Mouse (Mus musculus) midbrain, embryonic 15.5 days (tissue): ENCODE data around the gene Smtnl2. TPM values are rescaled to one million over a fixed set of nuclear protein-coding genes. Genes with fewer than 3 reads are reported as not detected.

Source experiments
- ATAC-seq: fragments of 200-750 bp; cut with Nextera tagmentation; replicated peaks from 2 replicates; pipeline ENCODE4 v1.8.0; 2017; ENCODE audit warnings: moderate TSS enrichment
- H3K27ac ChIP-seq: fragments of 300-500 bp; sonication (generic); 2 replicates; pipeline ENCODE4 v1.5.1; 2015; ENCODE audit warnings: mild to moderate bottlenecking, inconsistent platforms
- H3K27me3 ChIP-seq: fragments of 300-500 bp; sonication (generic); replicated peaks from 2 replicates; pipeline ENCODE4 v1.6.1; 2015; ENCODE audit warnings: inconsistent platforms
- H3K36me3 ChIP-seq: fragments of 300-500 bp; sonication (generic); replicated peaks from 2 replicates; pipeline ENCODE4 v1.6.1; 2015; ENCODE audit warnings: inconsistent platforms
- H3K4me1 ChIP-seq: fragments of 300-500 bp; sonication (generic); 2 replicates; pipeline ENCODE4 v1.6.1; 2015; ENCODE audit warnings: inconsistent platforms
- H3K4me2 ChIP-seq: fragments of 300-500 bp; sonication (generic); 2 replicates; pipeline ENCODE4 v1.6.1; 2015; ENCODE audit warnings: inconsistent platforms, mild to moderate bottlenecking, moderate library complexity
- H3K4me3 ChIP-seq: fragments of 300-500 bp; sonication (generic); 2 replicates; pipeline ENCODE4 v1.5.1; 2015; ENCODE audit warnings: mild to moderate bottlenecking, inconsistent platforms
- H3K9ac ChIP-seq: fragments of 300-500 bp; sonication (generic); 2 replicates; pipeline ENCODE4 v1.6.1; 2015; ENCODE audit warnings: mild to moderate bottlenecking, inconsistent platforms
- H3K9me3 ChIP-seq: fragments of 300-500 bp; sonication (generic); 2 replicates; pipeline ENCODE4 v1.6.1; 2016; ENCODE audit warnings: inconsistent platforms
- WGBS: fragments of 180-500 bp; shearing (Covaris S2); methylation state at CpG from one replicate; pipeline ENCODE4 v1.1.7; 2015; ENCODE audit warnings: mixed read lengths; 5-methylcytosine and 5-hydroxymethylcytosine counted together
- microRNA-seq: library from miRNA; unstranded; fragments of <30 nt; microRNA quantifications from one replicate; pipeline ENCODE4, GENCODE M21; 2016
- polyA plus RNA-seq: library from polyadenylated mRNA; unstranded; fragments of >200 nt; fragmentation: Nextera tagmentation; extraction: Ambion mirVana; gene quantifications from 2 replicates; pipeline ENCODE4 v1.2.1, GENCODE M21; 2015

Smtnl2 gene
- polyA plus RNA-seq, 1 experiment from 2014 or later: 9.3 TPM

- Histone ChIP-seq H3K36me3 (no peaks in the 10 kb centered on the region), H3K9me3 (no peaks in the 10 kb centered on the region), H3K9ac (no peak overlapping the region), H3K4me3 (no peak overlapping the region), H3K27me3 (no peaks in the 10 kb centered on the region), H3K4me1 (peaks cover 8% of the 10 kb centered on the region; the same call in 1 of the 2 replicates), H3K27ac (no peak overlapping the region), H3K4me2 (peak overlapping the region; percentile 28; the same call in 1 of the 2 replicates)
- 11% methylated on average over 7 of the region's 7 CpGs for whole genome bisulfite sequencing
- peak; percentile 85 for ATAC-seq
Observed at GRCm38 (mm10) chr11:72342549-72343237, 68.8 kb downstream of the Smtnl2 start.

GRCm38 (mm10) chr11:72339716-72340115 is 71.8 kb downstream of the Smtnl2 start:
- no peaks in the 10 kb centered on the region for H3K9me3 ChIP-seq
- ATAC-seq: no peak
- no peaks in the 10 kb centered on the region for H3K36me3 ChIP-seq
- H3K4me3 ChIP-seq: no peak overlapping the region
- H3K9ac ChIP-seq: no peak overlapping the region
- no peak overlapping the region for H3K27ac ChIP-seq
- no peaks in the 10 kb centered on the region for H3K27me3 ChIP-seq
- WGBS: 74% methylated on average over 4 of the region's 4 CpGs
- H3K4me1 ChIP-seq: peaks cover 8% of the 10 kb centered on the region; the same call in 1 of the 2 replicates
- H3K4me2 ChIP-seq: no peak overlapping the region

Small RNA genes lying within 50 kb of the gene (microRNA-seq; reads per million reads assigned to microRNA genes)
- gene Mir6338: not detected

Other genes starting within 250 kb of the Smtnl2 start
- gene Gm43951, start 204.9 kb downstream of the Smtnl2 start, polyA plus RNA-seq: 1.8 and 1.9 TPM in 2 replicates
- 24.0 and 26.0 TPM in 2 replicates for gene 4933427D14Rik, start 204.3 kb downstream of the Smtnl2 start, polyA plus RNA-seq
- gene Txndc17, start 204.2 kb downstream of the Smtnl2 start, polyA plus RNA-seq: 141 and 145 TPM in 2 replicates
- 53.5 and 57.1 TPM in 2 replicates for gene Med31, start 196.1 kb downstream of the Smtnl2 start, polyA plus RNA-seq
- gene Slc13a5, start 144.5 kb downstream of the Smtnl2 start, polyA plus RNA-seq: 1.4 and 2.8 TPM in 2 replicates
- gene Xaf1, start 110.1 kb downstream of the Smtnl2 start, polyA plus RNA-seq: 2.0 and 2.1 TPM in 2 replicates
- gene Fbxo39, start 97.3 kb downstream of the Smtnl2 start, polyA plus RNA-seq: not detected in 2 replicates
- gene Tekt1, start 49.3 kb downstream of the Smtnl2 start, polyA plus RNA-seq: 9.7 and 11.2 TPM in 2 replicates
- not detected in 2 replicates for gene Ggt6, start 23.8 kb upstream of the Smtnl2 start, polyA plus RNA-seq
- 67.5 and 69.4 TPM in 2 replicates for gene Mybbp1a, start 29.6 kb upstream of the Smtnl2 start, polyA plus RNA-seq
- gene Spns2, start 78.2 kb upstream of the Smtnl2 start, polyA plus RNA-seq: 10.7 and 11.6 TPM in 2 replicates
- gene Spns3, start 138.8 kb upstream of the Smtnl2 start, polyA plus RNA-seq: 0.04 TPM in 1 of 2 replicates, not detected in the other
- gene Ube2g1, start 195.6 kb upstream of the Smtnl2 start, polyA plus RNA-seq: 81.8 and 83.3 TPM in 2 replicates